Mouse (Mus musculus) hindbrain, embryonic 16.5 days (tissue): ENCODE data around the gene Epb41l1. TPM values are rescaled to one million over a fixed set of nuclear protein-coding genes. Genes with fewer than 3 reads are reported as not detected.

Source experiments
- ATAC-seq: fragments of 200-750 bp; cut with Nextera tagmentation; 2 replicates; pipeline ENCODE4 v1.8.0; 2017; ENCODE audit warnings: moderate TSS enrichment, moderate library complexity
- H3K27ac ChIP-seq: fragments of 300-500 bp; sonication (generic); 2 replicates; pipeline ENCODE4 v1.5.1; 2014; ENCODE audit warnings: low read depth, mild to moderate bottlenecking, control low read depth, low read length, moderate library complexity
- H3K27me3 ChIP-seq: fragments of 300-500 bp; sonication (generic); replicated peaks from 2 replicates; pipeline ENCODE4 v1.6.1; 2014; ENCODE audit warnings: low read length; ENCODE audit not compliant: control insufficient read depth, insufficient read depth
- H3K36me3 ChIP-seq: fragments of 300-500 bp; sonication (generic); 2 replicates; pipeline ENCODE4 v1.6.1; 2014; ENCODE audit warnings: mild to moderate bottlenecking, low read length, moderate library complexity, mixed read lengths; ENCODE audit not compliant: control insufficient read depth, insufficient read depth
- H3K4me1 ChIP-seq: fragments of 300-500 bp; sonication (generic); 2 replicates; pipeline ENCODE4 v1.6.1; 2014; ENCODE audit warnings: low read depth, low read length; ENCODE audit not compliant: control insufficient read depth, insufficient read depth
- H3K4me2 ChIP-seq: fragments of 300-500 bp; sonication (generic); 2 replicates; pipeline ENCODE4 v1.6.1; 2014; ENCODE audit warnings: mild to moderate bottlenecking, low read length, control low read depth, moderate library complexity
- H3K4me3 ChIP-seq: fragments of 300-500 bp; sonication (generic); 2 replicates; pipeline ENCODE4 v1.5.1; 2014; ENCODE audit warnings: mild to moderate bottlenecking, low read length, control low read depth, moderate library complexity
- H3K9ac ChIP-seq: fragments of 300-500 bp; sonication (generic); 2 replicates; pipeline ENCODE4 v1.6.1; 2014; ENCODE audit warnings: low read depth, mild to moderate bottlenecking, control low read depth, low read length, moderate library complexity
- H3K9me3 ChIP-seq: fragments of 300-500 bp; sonication (generic); 2 replicates; pipeline ENCODE4 v1.6.1; 2014; ENCODE audit warnings: mild to moderate bottlenecking, low read length, moderate library complexity; ENCODE audit not compliant: control insufficient read depth
- WGBS: fragments of 180-500 bp; shearing (Covaris S2); extraction: QIAGEN DNeasy Blood & Tissue Kit; methylation state at CpG from one replicate; pipeline ENCODE4 v1.1.7; 2014; 5-methylcytosine and 5-hydroxymethylcytosine counted together
- polyA plus RNA-seq: library from polyadenylated mRNA; unstranded; fragments of >200 nt; fragmentation: Nextera tagmentation; extraction: Ambion mirVana; gene quantifications from 2 replicates; pipeline ENCODE4 v1.2.1, GENCODE M21; 2015

Epb41l1 gene
- polyA plus RNA-seq, 1 experiment from 2014 or later: 17.0 TPM

GRCm38 (mm10) chr2:156464416-156464815 lies 43.7 kb downstream of the Epb41l1 start:
- WGBS: 82% methylated on average over 4 of the region's 4 CpGs
- Histone ChIP-seq H3K36me3 (no peaks in the 10 kb centered on the region), H3K4me2 (no peak overlapping the region), H3K4me1 (peaks cover 13% of the 10 kb centered on the region), H3K27me3 (no peaks in the 10 kb centered on the region), H3K9me3 (no peaks in the 10 kb centered on the region), H3K9ac (no peak overlapping the region), H3K4me3 (no peak overlapping the region), H3K27ac (no peak overlapping the region)
- ATAC-seq: no peak

GRCm38 (mm10) chr2:156467538-156467937 lies 46.8 kb downstream of the Epb41l1 start:
- H3K4me1 ChIP-seq: peaks cover 7% of the 10 kb centered on the region
- H3K4me2 ChIP-seq: no peak overlapping the region
- H3K36me3 ChIP-seq: no peaks in the 10 kb centered on the region
- ATAC-seq: no peak
- no peaks in the 10 kb centered on the region for H3K27me3 ChIP-seq
- no peaks in the 10 kb centered on the region for H3K9me3 ChIP-seq
- H3K9ac ChIP-seq: no peak overlapping the region
- H3K4me3 ChIP-seq: no peak overlapping the region
- WGBS: 84% methylated on average over 11 of the region's 11 CpGs
- no peak overlapping the region for H3K27ac ChIP-seq

DNA sequence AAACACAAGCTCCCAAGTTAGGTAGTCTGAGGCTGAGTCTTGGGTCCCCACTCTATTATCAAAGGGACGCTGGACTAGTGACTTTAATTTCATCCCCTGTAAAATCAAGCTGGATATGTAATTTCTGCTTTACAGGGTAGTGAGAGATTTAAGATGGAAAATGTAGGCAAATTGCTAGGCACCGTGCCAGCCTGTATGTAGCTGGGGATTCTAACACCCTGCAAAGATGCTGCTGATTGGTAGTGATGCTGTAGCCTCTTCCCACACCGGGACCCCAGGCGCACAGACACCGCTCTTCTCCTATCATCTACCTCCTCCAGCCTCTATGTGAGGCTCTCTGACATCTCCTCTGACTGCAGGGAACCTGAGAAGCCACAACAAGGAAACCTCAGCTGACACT lies 48.2 kb downstream of the Epb41l1 start:
- Histone ChIP-seq H3K9ac (no peak overlapping the region), H3K4me3 (no peak overlapping the region), H3K9me3 (no peaks in the 10 kb centered on the region), H3K4me2 (no peak overlapping the region), H3K36me3 (no peaks in the 10 kb centered on the region), H3K27me3 (no peaks in the 10 kb centered on the region), H3K27ac (no peak overlapping the region), H3K4me1 (peaks cover 5% of the 10 kb centered on the region)
- no peak for ATAC-seq
- 84% methylated on average over 5 of the region's 5 CpGs for WGBS

- Histone ChIP-seq H3K36me3 (no peaks in the 10 kb centered on the region), H3K9ac (no peak overlapping the region), H3K9me3 (no peaks in the 10 kb centered on the region), H3K4me3 (no peak overlapping the region), H3K27me3 (no peaks in the 10 kb centered on the region), H3K4me1 (peaks cover 9% of the 10 kb centered on the region), H3K27ac (no peak overlapping the region), H3K4me2 (no peak overlapping the region)
- WGBS: 74% methylated on average over 8 of the region's 8 CpGs
- ATAC-seq: no peak
These were observed 48.8 kb downstream of the Epb41l1 start for GRCm38 (mm10) chr2:156469508-156469907.

DNA sequence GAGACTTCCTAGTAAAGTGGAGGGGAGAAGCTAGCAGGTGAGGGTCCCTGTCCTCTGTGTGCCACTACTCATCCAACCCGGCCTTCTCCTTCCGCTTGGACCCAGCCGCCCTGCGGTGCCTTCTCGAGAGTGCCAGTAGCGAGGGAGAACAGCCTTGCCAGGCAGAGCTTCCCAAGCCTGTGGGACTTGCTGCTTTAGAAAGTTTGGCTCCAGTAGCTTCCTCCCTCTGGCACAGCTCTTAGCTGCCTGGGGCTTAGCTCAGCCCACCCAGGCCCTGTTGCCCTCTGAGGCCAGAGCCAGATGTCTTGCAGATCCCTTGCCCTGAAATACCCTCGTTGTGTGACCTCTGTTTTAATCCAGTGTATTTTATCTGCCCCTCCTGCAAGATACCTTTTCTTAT lies 50.2 kb downstream of the Epb41l1 start:
- Histone ChIP-seq H3K4me3 (no peak overlapping the region), H3K36me3 (no peaks in the 10 kb centered on the region), H3K27me3 (no peaks in the 10 kb centered on the region), H3K4me2 (no peak overlapping the region), H3K27ac (peak overlapping the region; percentile 39; the same call in 1 of the 2 replicates), H3K9ac (no peak overlapping the region), H3K4me1 (peaks cover 19% of the 10 kb centered on the region), H3K9me3 (no peaks in the 10 kb centered on the region)
- ATAC-seq: no peak
- WGBS: 71% methylated on average over 7 of the region's 7 CpGs

- H3K27me3 ChIP-seq: no peaks in the 10 kb centered on the region
- WGBS: 75% methylated on average over 8 of the region's 8 CpGs
- no peaks in the 10 kb centered on the region for H3K9me3 ChIP-seq
- no peak overlapping the region for H3K4me2 ChIP-seq
- no peak overlapping the region for H3K9ac ChIP-seq
- H3K4me3 ChIP-seq: no peak overlapping the region
- H3K36me3 ChIP-seq: no peaks in the 10 kb centered on the region
- H3K27ac ChIP-seq: no peak overlapping the region
- ATAC-seq: no peak
- H3K4me1 ChIP-seq: peaks cover 30% of the 10 kb centered on the region
These were observed 51.6 kb downstream of the Epb41l1 start for GRCm38 (mm10) chr2:156472336-156472735.

DNA sequence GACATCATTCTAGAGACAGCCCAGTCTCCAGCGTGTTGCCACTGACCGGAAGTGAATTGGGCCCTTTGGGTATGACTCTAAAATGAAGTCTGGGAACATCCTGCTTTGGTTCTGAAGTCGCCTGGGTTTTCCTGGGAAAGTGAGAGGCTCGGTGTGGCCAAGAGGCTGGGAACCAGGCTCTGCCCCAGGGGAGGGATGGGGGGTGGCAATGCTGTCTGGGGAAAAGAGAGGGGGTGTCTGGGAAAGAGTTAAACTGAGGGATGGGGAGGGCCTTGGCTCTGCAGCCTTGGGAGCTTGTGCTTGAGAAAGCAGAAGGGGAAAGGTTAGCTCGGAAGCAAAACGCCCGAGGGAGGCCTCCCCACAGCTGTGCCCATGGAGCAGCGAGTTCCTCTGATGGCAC lies 53.0 kb downstream of the Epb41l1 start:
- Histone ChIP-seq H3K9me3 (no peaks in the 10 kb centered on the region), H3K9ac (no peak overlapping the region), H3K36me3 (no peaks in the 10 kb centered on the region), H3K27ac (no peak overlapping the region), H3K4me1 (peaks cover 30% of the 10 kb centered on the region), H3K27me3 (no peaks in the 10 kb centered on the region), H3K4me2 (no peak overlapping the region), H3K4me3 (no peak overlapping the region)
- ATAC-seq: no peak
- 54% methylated on average over 8 of the region's 8 CpGs for WGBS

GRCm38 (mm10) chr2:156474111-156474510 lies 53.4 kb downstream of the Epb41l1 start:
- 48% methylated on average over 3 of the region's 3 CpGs for WGBS
- no peaks in the 10 kb centered on the region for H3K27me3 ChIP-seq
- no peaks in the 10 kb centered on the region for H3K36me3 ChIP-seq
- H3K4me1 ChIP-seq: peaks cover 30% of the 10 kb centered on the region
- no peak overlapping the region for H3K4me2 ChIP-seq
- no peaks in the 10 kb centered on the region for H3K9me3 ChIP-seq
- H3K27ac ChIP-seq: no peak overlapping the region
- H3K4me3 ChIP-seq: no peak overlapping the region
- ATAC-seq: no peak
- H3K9ac ChIP-seq: no peak overlapping the region

DNA sequence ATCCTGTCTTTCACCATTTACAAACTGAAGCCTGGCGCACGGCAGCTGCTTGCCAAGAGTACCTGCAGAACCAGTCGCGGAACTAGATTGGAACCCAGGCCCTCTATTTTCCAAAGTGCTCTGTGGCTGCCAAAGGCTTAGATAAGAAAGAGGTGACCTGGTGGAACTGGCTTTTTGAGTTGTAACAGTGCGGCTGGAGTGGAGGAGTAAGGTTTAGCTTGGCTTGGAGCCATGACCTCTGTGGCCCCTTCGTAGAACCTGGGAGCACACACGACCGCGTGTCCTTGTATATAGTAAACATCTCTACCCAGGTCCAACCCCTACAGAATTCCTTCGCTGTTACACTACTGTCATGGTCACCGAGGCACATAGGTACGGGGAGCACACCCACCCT lies 54.2 kb downstream of the Epb41l1 start:
- Histone ChIP-seq H3K27me3 (no peaks in the 10 kb centered on the region), H3K36me3 (no peaks in the 10 kb centered on the region), H3K4me2 (peak overlapping the region; percentile 95), H3K9ac (peak overlapping the region; percentile 91), H3K9me3 (no peaks in the 10 kb centered on the region), H3K4me1 (peaks cover 30% of the 10 kb centered on the region), H3K27ac (peak overlapping the region; percentile 85), H3K4me3 (peak overlapping the region; percentile 77)
- ATAC-seq: peak; percentile 38; the same call in 1 of the 2 replicates
- 30% methylated on average over 12 of the region's 12 CpGs for whole genome bisulfite sequencing
